Mouse (Mus musculus) adrenal gland, postnatal 10 days (tissue): ENCODE data around the gene Clec16a. TPM values are rescaled to one million over a fixed set of nuclear protein-coding genes. Genes with fewer than 3 reads are reported as not detected.

Experiments used
- DNase-seq: peaks from one replicate; pipeline ENCODE4 v3.0.0; 2021; ENCODE audit warnings: mixed read lengths
- total RNA-seq, 2 experiments: library from RNA; stranded (reverse); gene quantifications; 2 replicates each; pipeline ENCODE4 v1.2.3; 2021

Gene Clec16a
- total RNA-seq, 2 experiments from 2014 or later, result 35.0 to 35.7 TPM

- DNase-seq, result no peak
Observed at GRCm38 (mm10) chr16:10786782-10787547, 241.8 kb downstream of the Clec16a start.

- DNase-seq, result no peak
Observed at GRCm38 (mm10) chr16:10787548-10788058, 242.5 kb downstream of the Clec16a start.

- DNase-seq, result no peak
Observed at GRCm38 (mm10) chr16:10788271-10788670, 243.1 kb downstream of the Clec16a start, which contains the start of gene Tnp2. Gene Tnp2, minus strand, starts transcription at chr16:10788660.

DNA sequence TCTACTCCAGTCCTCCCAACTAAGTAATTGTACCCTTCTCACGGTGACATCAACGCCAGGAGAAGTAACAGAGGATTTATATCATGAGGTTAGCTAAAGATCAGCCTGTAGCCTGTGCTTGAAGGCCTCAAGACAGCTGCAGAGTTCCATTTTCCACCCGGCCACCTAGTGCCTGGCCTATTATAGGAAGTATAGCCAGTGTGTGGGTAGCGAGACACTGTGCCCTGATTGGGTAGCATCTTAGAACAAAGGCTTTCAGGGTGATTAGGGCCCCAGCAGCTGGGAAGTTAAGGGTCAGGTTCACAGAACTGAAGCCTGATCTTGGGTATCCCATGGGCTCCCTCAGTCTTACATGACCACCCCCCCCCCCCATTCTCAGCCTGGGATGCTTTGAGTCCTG lies 243.7 kb downstream of the Clec16a start:
- DNase-seq, result no peak

DNA sequence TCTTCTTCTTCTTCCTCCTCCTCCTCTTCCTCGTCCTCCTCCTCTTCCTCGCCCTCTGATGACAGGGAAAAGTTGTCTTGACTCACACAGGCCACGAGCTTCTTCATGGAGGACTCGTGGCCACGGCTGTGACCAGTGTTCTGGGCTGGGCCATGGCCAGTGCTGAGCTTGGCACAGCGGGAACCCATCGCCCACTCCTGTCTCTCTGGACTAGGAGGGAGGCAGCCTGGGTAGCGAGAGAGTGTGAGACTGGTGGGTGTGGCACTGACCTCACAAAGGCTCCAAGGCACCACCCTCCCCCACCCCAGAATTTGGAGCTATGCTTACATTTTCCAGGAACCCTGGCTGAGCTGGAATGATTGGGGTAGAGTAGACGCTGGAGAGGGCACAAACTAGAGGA lies 245.6 kb downstream of the Clec16a start, which contains the start of gene Prm3:
TSS of gene Prm3 (minus strand) at position 213 of the 400 bp plus-strand sequence.
- no peak for DNase-seq

Other genes starting within 250 kb of the Clec16a start
- 10 to 100 TPM in 1 of 2 experiments, 1 to 10 TPM in 1; 9.8 to 11.6 TPM for gene Emp2, start 231.4 kb upstream of the Clec16a start, total RNA-seq
- gene Tekt5, start 149.8 kb upstream of the Clec16a start, total RNA-seq, result under 1 TPM in 1 of 2 experiments, not detected in 1; 0.15 TPM
- gene Nubp1, start 133.4 kb upstream of the Clec16a start, total RNA-seq, result 10 to 100 TPM; 22.2 to 23.3 TPM
- 1 to 10 TPM; 2.6 to 3.2 TPM for gene Tvp23a, start 98.0 kb upstream of the Clec16a start, total RNA-seq
- 1 to 10 TPM; 1.6 to 2.8 TPM for gene Ciita, start 65.3 kb upstream of the Clec16a start, total RNA-seq
- gene Dexi, start 2.3 kb upstream of the Clec16a start, total RNA-seq, result 10 to 100 TPM; 16.3 to 18.0 TPM
- 1 to 10 TPM; 2.1 to 2.6 TPM for gene Socs1, start 240.2 kb downstream of the Clec16a start, total RNA-seq
- gene Tnp2, start 243.3 kb downstream of the Clec16a start, total RNA-seq, result not detected
- not detected for gene Prm3, start 245.6 kb downstream of the Clec16a start, total RNA-seq